26 mouse cellular contexts compared by ENCODE assay signal in the genomic region with DNA sequence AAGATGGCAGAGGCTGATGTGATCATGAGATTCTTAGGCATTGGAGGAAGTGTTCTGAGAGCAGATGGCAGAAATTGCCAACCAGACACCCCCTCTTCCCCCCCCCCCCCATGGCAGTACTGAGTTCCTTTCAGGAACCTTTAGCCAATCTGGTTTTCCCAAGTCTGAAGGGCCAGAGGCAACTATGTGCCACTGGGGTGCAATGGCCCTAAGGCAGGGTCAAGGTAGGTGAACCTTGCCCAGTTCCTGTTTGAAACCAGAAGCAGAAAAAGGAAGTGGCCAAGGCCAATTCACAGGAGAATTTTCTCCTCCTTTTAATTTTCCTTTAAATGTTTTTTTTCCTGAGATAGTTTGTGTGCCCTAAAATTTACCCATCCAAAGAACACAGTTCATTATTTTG.
DNase-seq lines count a peak whose midpoint lies in the region; ATAC-seq and TF ChIP-seq lines count a peak whose summit lies in the region.
"Had no signal": no experiment of that assay in that cellular context is flagged by ENCODE, and none has a peak within 500 bp of the region (broad histone marks: within the 10 kb centered on the region; RNA-seq: fewer than 3 reads in every experiment).

No protein-coding gene starts in this region.

- H3K27me3 ChIP-seq in heart, embryonic 13.5 days (replicated peaks) = no peaks in the 10 kb centered on the region
- no peaks in the 10 kb centered on the region for H3K27me3 ChIP-seq in kidney, embryonic 14.5 days (ENCODE audit: control insufficient read depth, insufficient read depth, low read length)
- no peaks in the 10 kb centered on the region for H3K27me3 ChIP-seq in CH12.LX (replicated peaks)
- H3K27me3 ChIP-seq: embryonic facial prominence, embryonic 12.5 days; liver, embryonic 13.5 days; midbrain, embryonic 15.5 days; neural tube, embryonic 13.5 days had no signal

- in situ Hi-C loops in CH12.LX (cut with MboI; ENCODE audit: low pct_ligation_motif_present, low pct_unique_long_range_greater_than_20kb, low sequenced_read_pairs) = no loop called here

- H3K4me3 ChIP-seq in heart, embryonic 13.5 days = no peak overlapping the region
- no peak overlapping the region for H3K4me3 ChIP-seq in kidney, embryonic 14.5 days (ENCODE audit: low read length)
- no peak overlapping the region for H3K4me3 ChIP-seq in CH12.LX (replicated peaks in 1 of 3; ENCODE audit: low read depth in 2 of 3, low read length in 2 of 3, poor library complexity in 1 of 3)
- H3K4me3 ChIP-seq: embryonic facial prominence, embryonic 12.5 days; layer of hippocampus, adult 2 months; limb, embryonic 12.5 days; liver, embryonic 13.5 days; midbrain, embryonic 15.5 days; myocyte; neural tube, embryonic 13.5 days had no signal

- no peak overlapping the region for H3K4me2 ChIP-seq in heart, embryonic 13.5 days
- no peak overlapping the region for H3K4me2 ChIP-seq in kidney, embryonic 14.5 days (replicated peaks; ENCODE audit: low read depth, low read length)
- no peak overlapping the region for H3K4me2 ChIP-seq in CH12.LX (ENCODE audit: insufficient read depth, low read depth, poor library complexity, severe bottlenecking)
- H3K4me2 ChIP-seq: embryonic facial prominence, embryonic 12.5 days; limb, embryonic 12.5 days; liver, embryonic 13.5 days; lung, embryonic 14.5 days; midbrain, embryonic 15.5 days; neural tube, embryonic 13.5 days had no signal

- ATAC-seq in heart, embryonic 13.5 days (ENCODE audit: extremely low read depth, insufficient number of reproducible peaks, low FRiP score, low TSS enrichment) = no peak
- ATAC-seq in kidney, embryonic 14.5 days (ENCODE audit: low FRiP score, low TSS enrichment) = no peak
- peak; percentile 75 for ATAC-seq in megakaryocyte, adult 5-6 weeks (ENCODE audit: poor library complexity, severe bottlenecking)
- ATAC-seq: CD4-positive, CD25-positive, alpha-beta regulatory T cell, adult 4 months; forebrain, postnatal 0 days; hindbrain, embryonic 16.5 days; intestine, embryonic 16.5 days; midbrain, embryonic 15.5 days had no signal

- no peaks in the 10 kb centered on the region for H3K79me2 ChIP-seq in CH12.LX (replicated peaks; ENCODE audit: control insufficient read depth, extremely low read depth, insufficient read depth, poor library complexity, severe bottlenecking)

- dilution Hi-C loops in CH12.LX (cut with MboI; ENCODE audit: extremely low pct_ligation_motif_present, extremely low pct_unique_long_range_greater_than_20kb, low sequenced_read_pairs) = no loop called here

- no peak for TF ChIP-seq POLR2A in CH12.LX (IDR thresholded peaks at IDR 0.05; ENCODE audit: low read depth, low read length)

- H3K27ac ChIP-seq in heart, embryonic 13.5 days (replicated peaks) = 0 out of 2 replicates have a peak overlapping the region, but pooled peaks have one; percentile 20
- no peak overlapping the region for H3K27ac ChIP-seq in kidney, embryonic 14.5 days (ENCODE audit: low read depth, low read length)
- no peak overlapping the region for H3K27ac ChIP-seq in CH12.LX (ENCODE audit: insufficient read depth, low read depth)
- H3K27ac ChIP-seq: embryonic facial prominence, embryonic 12.5 days; layer of hippocampus, adult 2 months; limb, embryonic 12.5 days; liver, embryonic 13.5 days; midbrain, embryonic 15.5 days; neural tube, embryonic 13.5 days had no signal

- no peaks in the 10 kb centered on the region for H3K9me3 ChIP-seq in heart, embryonic 13.5 days
- no peaks in the 10 kb centered on the region for H3K9me3 ChIP-seq in kidney, embryonic 14.5 days (ENCODE audit: control insufficient read depth, low read length)
- H3K9me3 ChIP-seq in CH12.LX (replicated peaks; ENCODE audit: low read length) = peaks cover 2% of the 10 kb centered on the region
- H3K9me3 ChIP-seq: embryonic facial prominence, embryonic 12.5 days; limb, embryonic 12.5 days; liver, embryonic 13.5 days; midbrain, embryonic 15.5 days; neural tube, embryonic 13.5 days had no signal

- H3K4me1 ChIP-seq in heart, embryonic 13.5 days = peaks cover 50% of the 10 kb centered on the region
- H3K4me1 ChIP-seq in kidney, embryonic 14.5 days (ENCODE audit: control insufficient read depth, insufficient read depth, low read length) = no peaks in the 10 kb centered on the region
- H3K4me1 ChIP-seq in CH12.LX (ENCODE audit: control insufficient read depth in 1 of 2, insufficient read depth in 2 of 2) = peaks cover 4 to 30% of the 10 kb centered on the region in 2 experiments
- H3K4me1 ChIP-seq: midbrain, embryonic 15.5 days had no signal

- intact Hi-C loops in heart, postnatal 25 days (cut with DNase I) = no loop called here

- TF ChIP-seq EP300 in CH12.LX (IDR thresholded peaks at IDR 0.05; ENCODE audit: low read length) = 0 out of 2 replicates have a peak, but pooled peaks have one; percentile 17

- no peak overlapping the region for H3K9ac ChIP-seq in heart, embryonic 13.5 days
- H3K9ac ChIP-seq in kidney, embryonic 14.5 days (ENCODE audit: low read depth, low read length) = no peak overlapping the region
- H3K9ac ChIP-seq in CH12.LX (ENCODE audit: insufficient read depth, low read depth) = no peak overlapping the region
- H3K9ac ChIP-seq: embryonic facial prominence, embryonic 12.5 days; forebrain, postnatal 0 days; limb, embryonic 12.5 days; liver, embryonic 13.5 days; lung, embryonic 14.5 days; midbrain, embryonic 15.5 days; neural tube, embryonic 13.5 days had no signal

- no peak for DNase-seq in heart, postnatal 25 days (ENCODE audit: low spot score)
- peak; percentile 19 to 77 for DNase-seq in kidney, postnatal 25 days
- DNase-seq in CH12.LX (ENCODE audit: extremely low read depth) = no peak
- DNase-seq in gastrocnemius, adult 18-20 months (ENCODE audit: low spot score) = no peak
- no peak for DNase-seq in adrenal gland, postnatal 4 days (ENCODE audit: low spot score in 2 of 2)
- DNase-seq: adrenal gland, postnatal 25 days; cerebellum, adult 11-12 months; cerebellum, postnatal 10 days; forebrain, postnatal 0 days; gastrocnemius, postnatal 36 days; liver, embryonic 13.5 days; lung, embryonic 14.5 days; right cerebral cortex, adult 18-20 months; thymus, postnatal 14 days had no signal

- no peaks in the 10 kb centered on the region for H3K36me3 ChIP-seq in heart, embryonic 13.5 days
- no peaks in the 10 kb centered on the region for H3K36me3 ChIP-seq in kidney, embryonic 14.5 days (ENCODE audit: control insufficient read depth, insufficient read depth, low read length)
- H3K36me3 ChIP-seq in CH12.LX (replicated peaks in 1 of 2; ENCODE audit: control insufficient read depth in 1 of 2, insufficient read depth in 1 of 2, low read length in 1 of 2) = no peaks in the 10 kb centered on the region
- H3K36me3 ChIP-seq: embryonic facial prominence, embryonic 12.5 days; limb, embryonic 12.5 days; liver, embryonic 13.5 days; midbrain, embryonic 15.5 days; neural tube, embryonic 13.5 days had no signal

- TF ChIP-seq RAD21 in CH12.LX (IDR thresholded peaks at IDR 0.05; ENCODE audit: low read depth, low read length) = no peak

- TF ChIP-seq CTCF in CH12.LX (conservative IDR thresholded peaks at IDR 0.05 in 1 of 2, IDR thresholded peaks at IDR 0.05 in 1 of 2; ENCODE audit: low read depth in 2 of 2, low read length in 2 of 2) = no peak

TF ChIP-seq in CH12.LX, 34 proteins besides CTCF, POLR2A, EP300 and RAD21:
- TF ChIP-seq BHLHE40 (IDR thresholded peaks at IDR 0.05; ENCODE audit: low read depth, low read length) (no peak), SMC3 (IDR thresholded peaks at IDR 0.05; ENCODE audit: low read depth, low read length) (no peak), USF2 (conservative IDR thresholded peaks at IDR 0.05; ENCODE audit: low read depth, low read length) (no peak), SIN3A (IDR thresholded peaks at IDR 0.05; ENCODE audit: low read length) (no peak)
TF ChIP-seq in CH12.LX: peak in this region for 0.

Comparison
In these comparisons a context has a peak if more than half of its experiments do, and no peak if none do; other contexts are left out.
1. DNase-seq: peak in kidney, postnatal 25 days (2 of 2); none in heart, postnatal 25 days (single experiment), CH12.LX (single experiment), gastrocnemius, adult 18-20 months (single experiment) and adrenal gland, postnatal 4 days (0 of 2).